Mouse (Mus musculus) midbrain, embryonic 13.5 days (tissue): Measurements from ENCODE around the gene Triml2. TPM values are rescaled to one million over a fixed set of nuclear protein-coding genes. Genes with fewer than 3 reads are reported as not detected.

Experiments
- ATAC-seq: fragments of 200-750 bp; cut with Nextera tagmentation; 2 replicates; pipeline ENCODE4 v1.8.0; 2017; ENCODE audit warnings: mild to moderate bottlenecking, moderate TSS enrichment, moderate library complexity
- H3K27ac ChIP-seq: fragments of 300-500 bp; sonication (generic); 2 replicates; pipeline ENCODE4 v1.5.1; 2015; ENCODE audit warnings: inconsistent platforms, mild to moderate bottlenecking, moderate library complexity
- H3K27me3 ChIP-seq: fragments of 300-500 bp; sonication (generic); 2 replicates; pipeline ENCODE4 v1.6.1; 2015; ENCODE audit warnings: mild to moderate bottlenecking, inconsistent platforms
- H3K36me3 ChIP-seq: fragments of 300-500 bp; sonication (generic); 2 replicates; pipeline ENCODE4 v1.6.1; 2015; ENCODE audit warnings: mild to moderate bottlenecking, inconsistent platforms
- H3K4me1 ChIP-seq: fragments of 300-500 bp; sonication (generic); replicated peaks from 2 replicates; pipeline ENCODE4 v1.6.1; 2015; ENCODE audit warnings: inconsistent platforms
- H3K4me2 ChIP-seq: fragments of 300-500 bp; sonication (generic); replicated peaks from 2 replicates; pipeline ENCODE4 v1.6.1; 2015; ENCODE audit warnings: moderate library complexity, mild to moderate bottlenecking, inconsistent platforms
- H3K4me3 ChIP-seq: fragments of 300-500 bp; sonication (generic); replicated peaks from 2 replicates; pipeline ENCODE4 v1.5.1; 2015; ENCODE audit warnings: mild to moderate bottlenecking, inconsistent platforms
- H3K9ac ChIP-seq: fragments of 300-500 bp; sonication (generic); replicated peaks from 2 replicates; pipeline ENCODE4 v1.6.1; 2015; ENCODE audit warnings: mild to moderate bottlenecking, inconsistent platforms
- H3K9me3 ChIP-seq: fragments of 300-500 bp; sonication (generic); 2 replicates; pipeline ENCODE4 v1.6.1; 2016; ENCODE audit warnings: mild to moderate bottlenecking, inconsistent platforms
- WGBS: fragments of 180-500 bp; shearing (Covaris S2); methylation state at CpG from one replicate; pipeline ENCODE4 v1.1.7; 2015; 5-methylcytosine and 5-hydroxymethylcytosine counted together
- polyA plus RNA-seq: library from polyadenylated mRNA; unstranded; fragments of >200 nt; fragmentation: Nextera tagmentation; extraction: Ambion mirVana; gene quantifications from 2 replicates; pipeline ENCODE4 v1.2.1, GENCODE M21; 2015

Gene Triml2
- polyA plus RNA-seq = 0.07 TPM in 1 of 2 replicates, not detected in the other

GRCm38 (mm10) chr8:43180054-43180690, at the start of gene Triml2:
TSS of gene Triml2 (plus strand) at chr8:43180541.
- Histone ChIP-seq H3K4me1 (no peaks in the 10 kb centered on the region), H3K4me3 (no peak within 1 kb of the TSS), H3K36me3 (no peaks in the 10 kb centered on the region), H3K27me3 (no peaks in the 10 kb centered on the region), H3K9ac (no peak within 1 kb of the TSS), H3K4me2 (no peak within 1 kb of the TSS), H3K27ac (no peak within 1 kb of the TSS), H3K9me3 (no peaks in the 10 kb centered on the region)
- 97% methylated on average over 13 of the region's 13 CpGs for WGBS
- ATAC-seq = no peak

- ATAC-seq = no peak
- no peak within 1 kb of the TSS for H3K9ac ChIP-seq
- H3K4me1 ChIP-seq = no peaks in the 10 kb centered on the region
- H3K9me3 ChIP-seq = no peaks in the 10 kb centered on the region
- H3K27me3 ChIP-seq = no peaks in the 10 kb centered on the region
- 86% methylated on average over 2 of the region's 2 CpGs for WGBS
- H3K4me2 ChIP-seq = no peak within 1 kb of the TSS
- no peaks in the 10 kb centered on the region for H3K36me3 ChIP-seq
- H3K4me3 ChIP-seq = no peak within 1 kb of the TSS
- no peak within 1 kb of the TSS for H3K27ac ChIP-seq
These were observed 39.0 kb upstream of the Triml2 start, which contains the start of gene Triml1 for GRCm38 (mm10) chr8:43141386-43141785. TSS of gene Triml1 (minus strand) at chr8:43141486.

DNA sequence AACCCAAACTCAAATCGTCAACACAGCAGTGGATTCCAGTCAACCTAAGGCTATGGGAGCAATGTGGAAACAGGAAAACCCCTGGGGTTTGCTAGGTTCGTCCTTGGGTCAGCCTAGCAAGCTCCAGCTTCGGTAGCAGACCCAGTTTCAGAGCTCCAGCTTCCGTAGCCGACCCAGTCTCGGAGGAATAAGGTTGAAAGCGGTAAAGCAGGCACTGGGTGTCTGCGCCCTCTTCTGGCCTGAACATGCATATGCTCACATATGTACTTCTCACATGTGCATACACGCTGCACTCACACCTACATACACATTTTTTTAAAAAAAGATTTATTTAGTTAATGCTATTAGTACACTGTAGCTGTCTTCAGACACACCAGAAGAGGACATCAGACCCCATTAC, 31.0 kb upstream of the Triml2 start:
- no peak overlapping the region for H3K4me2 ChIP-seq
- no peak overlapping the region for H3K27ac ChIP-seq
- H3K9me3 ChIP-seq = 0 out of 2 replicates have a peak, but pooled peaks cover 3% of the 10 kb centered on the region
- WGBS = 90% methylated on average over 9 of the region's 9 CpGs
- H3K9ac ChIP-seq = no peak overlapping the region
- H3K27me3 ChIP-seq = no peaks in the 10 kb centered on the region
- no peak for ATAC-seq
- H3K4me3 ChIP-seq = no peak overlapping the region
- H3K4me1 ChIP-seq = no peaks in the 10 kb centered on the region
- H3K36me3 ChIP-seq = no peaks in the 10 kb centered on the region

GRCm38 (mm10) chr8:43163255-43163654, 17.1 kb upstream of the Triml2 start:
- WGBS = 87% methylated on average over 11 of the region's 11 CpGs

GRCm38 (mm10) chr8:43164453-43164852, 15.9 kb upstream of the Triml2 start:
- H3K36me3 ChIP-seq = no peaks in the 10 kb centered on the region
- H3K4me1 ChIP-seq = no peaks in the 10 kb centered on the region
- no peak overlapping the region for H3K4me3 ChIP-seq
- no peak overlapping the region for H3K9ac ChIP-seq
- 85% methylated on average over 3 of the region's 3 CpGs for WGBS
- ATAC-seq = no peak
- no peak overlapping the region for H3K4me2 ChIP-seq
- no peaks in the 10 kb centered on the region for H3K27me3 ChIP-seq
- H3K27ac ChIP-seq = no peak overlapping the region
- no peaks in the 10 kb centered on the region for H3K9me3 ChIP-seq

More at GRCm38 (mm10) chr8:43163255-43163654, 17.1 kb upstream of the Triml2 start:
- Histone ChIP-seq H3K4me2 (no peak overlapping the region), H3K36me3 (no peaks in the 10 kb centered on the region), H3K27ac (no peak overlapping the region), H3K4me3 (no peak overlapping the region), H3K4me1 (no peaks in the 10 kb centered on the region), H3K27me3 (no peaks in the 10 kb centered on the region), H3K9ac (no peak overlapping the region), H3K9me3 (no peaks in the 10 kb centered on the region)
- 0 out of 2 replicates have a peak, but pooled peaks have one; percentile 24 for ATAC-seq

DNA sequence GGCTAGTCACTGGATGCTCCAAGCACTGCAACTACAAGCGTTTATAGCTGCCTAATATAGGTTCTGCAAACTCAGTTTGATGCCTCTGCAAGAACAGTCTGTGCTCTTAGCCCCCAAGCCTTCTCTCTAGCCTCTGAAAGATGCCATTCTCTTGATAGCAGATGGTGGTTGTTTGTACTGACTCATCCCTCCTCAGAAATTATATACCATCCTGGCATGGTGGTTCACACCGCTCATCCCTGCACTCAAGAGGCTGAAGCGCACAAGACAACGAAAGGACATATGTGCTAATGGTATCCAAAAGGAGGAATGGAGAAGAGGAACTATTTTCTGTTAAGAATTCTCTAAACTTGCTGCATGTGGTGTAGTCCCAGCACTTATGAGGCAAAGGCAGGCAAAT, 12.3 kb upstream of the Triml2 start:
- no peak overlapping the region for H3K27ac ChIP-seq
- no peaks in the 10 kb centered on the region for H3K4me1 ChIP-seq
- H3K4me3 ChIP-seq = no peak overlapping the region
- no peaks in the 10 kb centered on the region for H3K27me3 ChIP-seq
- 91% methylated on average over 4 of the region's 4 CpGs for WGBS
- H3K4me2 ChIP-seq = no peak overlapping the region
- no peaks in the 10 kb centered on the region for H3K36me3 ChIP-seq
- no peaks in the 10 kb centered on the region for H3K9me3 ChIP-seq
- ATAC-seq = no peak
- H3K9ac ChIP-seq = no peak overlapping the region

DNA sequence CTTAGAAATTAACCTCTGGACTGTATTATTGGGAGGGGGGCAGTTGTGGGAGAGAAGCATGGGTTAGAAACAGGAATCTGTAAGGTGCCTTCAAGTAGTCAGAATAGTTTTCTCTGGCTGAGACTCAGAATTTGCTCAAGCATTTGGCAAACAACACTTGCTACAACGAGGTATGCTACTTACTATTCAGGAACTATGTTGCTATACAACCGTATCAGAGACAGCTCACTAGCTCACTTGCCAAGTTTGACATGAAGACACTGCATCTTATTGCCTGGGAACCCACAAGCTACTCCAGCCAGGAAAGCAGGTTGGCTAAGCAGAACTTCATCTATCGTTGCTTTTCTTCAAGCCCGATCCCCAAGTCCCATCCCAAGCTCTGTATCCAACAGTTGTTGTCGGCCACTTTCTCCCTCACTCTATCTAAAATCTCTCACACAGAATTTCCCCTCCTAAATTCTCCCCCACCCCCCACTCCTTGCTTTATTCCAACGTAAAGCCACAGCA, 11.0 kb upstream of the Triml2 start:
- Histone ChIP-seq H3K27me3 (no peaks in the 10 kb centered on the region), H3K4me3 (no peak overlapping the region), H3K9me3 (no peaks in the 10 kb centered on the region), H3K36me3 (no peaks in the 10 kb centered on the region), H3K9ac (no peak overlapping the region), H3K27ac (no peak overlapping the region), H3K4me1 (no peaks in the 10 kb centered on the region), H3K4me2 (no peak overlapping the region)
- no peak for ATAC-seq
- WGBS = 89% methylated on average over 6 of the region's 6 CpGs

DNA sequence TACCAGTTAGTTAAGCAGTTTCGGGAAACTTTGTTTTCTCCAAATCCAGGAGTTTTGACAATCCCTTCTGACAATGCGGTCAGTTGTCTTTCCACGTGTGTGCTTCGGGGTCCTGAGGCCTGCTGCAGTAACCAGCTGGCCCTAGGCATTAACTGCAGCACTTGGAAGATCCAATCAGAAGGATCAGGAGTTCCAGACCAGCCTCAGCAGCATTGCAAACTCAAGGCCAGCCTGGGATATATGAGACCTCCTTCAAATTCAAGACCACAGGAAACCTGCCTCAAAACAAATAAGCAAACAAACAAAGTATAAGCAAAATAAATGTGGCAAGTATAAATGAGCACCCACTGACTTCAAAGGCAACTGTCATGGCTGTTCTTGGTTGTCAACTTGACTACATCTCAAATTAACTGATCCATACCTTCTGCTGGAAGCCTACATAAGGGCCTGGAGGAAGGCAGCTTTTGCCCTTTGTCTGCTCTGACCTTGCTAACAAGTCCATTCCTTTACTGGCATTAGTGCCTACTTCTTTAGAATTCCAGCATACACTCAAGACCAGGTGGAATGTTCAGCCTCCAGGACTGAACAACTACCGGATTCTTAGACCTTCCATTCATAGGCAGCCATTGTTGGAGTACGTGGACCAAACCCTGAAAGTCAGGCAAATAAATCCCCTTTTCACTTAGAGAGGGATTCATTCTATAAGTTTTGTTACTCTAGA, 3.4 kb upstream of the Triml2 start:
- no peaks in the 10 kb centered on the region for H3K9me3 ChIP-seq
- no peaks in the 10 kb centered on the region for H3K27me3 ChIP-seq
- no peak overlapping the region for H3K4me2 ChIP-seq
- H3K36me3 ChIP-seq = no peaks in the 10 kb centered on the region
- no peak for ATAC-seq
- no peak overlapping the region for H3K27ac ChIP-seq
- 90% methylated on average over 6 of the region's 6 CpGs for WGBS
- no peak overlapping the region for H3K9ac ChIP-seq
- no peak overlapping the region for H3K4me3 ChIP-seq
- H3K4me1 ChIP-seq = no peaks in the 10 kb centered on the region

- Histone ChIP-seq H3K9ac (no peak overlapping the region), H3K27ac (no peak overlapping the region), H3K4me2 (no peak overlapping the region), H3K36me3 (no peaks in the 10 kb centered on the region), H3K4me3 (no peak overlapping the region), H3K27me3 (no peaks in the 10 kb centered on the region), H3K9me3 (no peaks in the 10 kb centered on the region), H3K4me1 (no peaks in the 10 kb centered on the region)
- ATAC-seq = no peak
- WGBS = 55% methylated on average over 3 of the region's 3 CpGs
These were observed 2.1 kb upstream of the Triml2 start for GRCm38 (mm10) chr8:43178263-43178662.

DNA sequence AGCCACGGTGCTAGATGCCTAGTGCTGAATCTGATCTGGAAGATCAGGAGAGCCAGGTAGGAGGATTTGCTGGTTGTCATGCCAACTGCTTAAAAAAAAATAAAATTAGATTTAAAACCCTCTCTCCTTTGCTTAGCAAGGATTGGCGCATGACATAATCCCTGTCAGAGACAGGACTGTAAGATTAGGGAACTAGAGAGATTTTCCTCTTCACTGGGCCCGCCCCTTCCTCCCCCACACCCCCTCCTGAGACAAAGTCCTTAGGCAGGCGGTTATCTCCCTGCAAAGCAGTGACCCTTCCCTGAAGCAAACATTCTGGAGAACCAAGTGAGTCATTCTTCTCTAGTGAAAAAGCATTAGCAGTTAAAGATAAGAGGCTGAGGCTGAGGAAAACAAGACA, 1.2 kb upstream of the Triml2 start:
- Histone ChIP-seq H3K36me3 (no peaks in the 10 kb centered on the region), H3K4me1 (no peaks in the 10 kb centered on the region), H3K27ac (no peak overlapping the region), H3K4me3 (no peak overlapping the region), H3K9me3 (no peaks in the 10 kb centered on the region), H3K4me2 (no peak overlapping the region), H3K9ac (no peak overlapping the region), H3K27me3 (no peaks in the 10 kb centered on the region)
- no peak for ATAC-seq
- 36% methylated on average over 4 of the region's 4 CpGs for WGBS

GRCm38 (mm10) chr8:43182281-43182680, 1.9 kb downstream of the Triml2 start:
- H3K9me3 ChIP-seq = no peaks in the 10 kb centered on the region
- no peak for ATAC-seq
- H3K4me3 ChIP-seq = no peak overlapping the region
- no peak overlapping the region for H3K27ac ChIP-seq
- H3K36me3 ChIP-seq = no peaks in the 10 kb centered on the region
- no peaks in the 10 kb centered on the region for H3K27me3 ChIP-seq
- no peak overlapping the region for H3K4me2 ChIP-seq
- no peak overlapping the region for H3K9ac ChIP-seq
- no peaks in the 10 kb centered on the region for H3K4me1 ChIP-seq
- 87% methylated on average over 2 of the region's 2 CpGs for WGBS

DNA sequence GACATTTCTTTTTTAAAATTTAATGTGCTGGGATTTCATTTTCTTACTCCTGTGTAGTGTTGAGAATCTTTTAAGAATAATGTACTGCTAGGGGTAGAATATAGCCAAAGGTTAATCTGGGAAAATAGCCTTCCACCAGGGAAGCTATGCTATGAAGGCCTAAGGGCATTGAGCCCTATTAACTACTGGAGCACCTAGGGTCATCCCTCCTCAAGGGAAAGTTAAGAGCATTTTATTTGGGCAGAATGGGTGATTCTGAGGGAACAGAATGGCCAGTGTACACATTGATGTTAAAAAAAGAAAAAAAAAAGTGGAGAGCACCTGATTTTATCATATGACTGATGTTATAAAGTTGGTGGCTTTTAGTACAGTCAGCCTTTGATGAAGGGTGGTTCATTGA, 35.2 kb downstream of the Triml2 start:
- Histone ChIP-seq H3K36me3 (no peaks in the 10 kb centered on the region), H3K27ac (no peak overlapping the region), H3K9me3 (no peaks in the 10 kb centered on the region), H3K4me3 (no peak overlapping the region), H3K4me2 (no peak overlapping the region), H3K27me3 (no peaks in the 10 kb centered on the region), H3K9ac (no peak overlapping the region), H3K4me1 (no peaks in the 10 kb centered on the region)
- no peak for ATAC-seq
